Mouse (Mus musculus): ENCODE measurements around the gene Aamp.

DNA sequence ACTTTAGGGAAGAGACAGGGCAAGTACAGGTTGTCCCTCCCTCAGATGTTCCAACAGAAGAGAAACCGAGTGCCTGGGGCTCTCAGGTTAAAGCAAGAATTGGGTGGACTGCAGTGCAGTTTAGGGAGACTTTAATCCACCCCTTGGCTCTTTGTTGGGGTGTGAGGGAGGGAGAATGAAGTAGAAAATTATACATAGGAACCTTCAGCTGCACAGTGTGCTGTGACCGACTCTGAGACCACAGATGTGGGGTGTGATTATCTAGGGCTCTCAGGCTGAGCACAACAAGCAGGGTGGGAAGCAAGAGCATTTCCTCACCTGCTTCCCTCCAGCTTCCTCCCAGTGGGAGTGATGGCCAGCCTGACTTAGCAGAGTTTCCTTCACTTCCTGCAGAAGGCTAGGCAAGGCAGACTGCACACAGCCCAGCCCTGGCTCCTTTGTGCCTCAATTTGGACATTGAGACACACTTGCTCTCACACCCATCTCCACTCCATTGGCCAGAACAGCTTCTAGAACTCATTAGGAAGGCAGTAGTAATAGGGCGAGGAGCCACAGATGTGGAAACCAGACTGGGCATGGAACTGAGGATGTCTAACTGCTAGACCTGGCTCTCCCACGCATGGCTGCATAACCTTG lies 46.6 kb upstream of the Aamp start:
- TF ChIP-seq CTCF (IDR thresholded peaks at IDR 0.05; ENCODE audit: low read depth, low read length) (no peak), POLR2A (IDR thresholded peaks at IDR 0.05; ENCODE audit: extremely low read depth, insufficient read depth, low read length) (no peak)
